Mouse (Mus musculus): Measurements from ENCODE around the gene Olfr1338. TPM values are rescaled to one million over a fixed set of nuclear protein-coding genes. Genes with fewer than 3 reads are reported as not detected.

Gene Olfr1338
- not detected for polyA plus RNA-seq (2014; fragmentation: Illumina TruSeq; extraction: RNeasy Lipid Tissue Mini Kit (QIAGEN cat#74804); ENCODE audit: low read depth, low replicate concordance)

DNA sequence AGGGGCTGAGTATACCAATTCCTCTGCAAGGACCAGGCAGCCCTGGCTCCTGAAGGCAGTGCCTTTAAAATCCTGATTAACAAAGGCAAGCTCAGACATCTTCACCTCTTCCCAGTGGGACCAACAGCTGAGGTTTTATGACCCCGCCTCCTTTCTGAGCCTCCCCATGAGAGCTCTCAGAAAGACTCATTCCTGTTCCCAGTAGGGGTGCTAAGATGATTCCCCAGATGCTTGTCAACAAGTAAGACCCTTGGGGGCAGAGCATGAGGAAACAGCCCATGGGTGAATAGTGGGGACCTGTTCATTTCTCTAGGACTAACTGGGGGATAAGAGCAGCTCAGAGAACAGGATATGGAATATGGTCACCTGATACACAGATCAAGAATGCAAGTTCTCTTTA lies at the start of gene Olfr1338:
Gene Olfr1338 (minus strand): TSS at position 101 of the 400 bp plus-strand sequence.

DNA sequence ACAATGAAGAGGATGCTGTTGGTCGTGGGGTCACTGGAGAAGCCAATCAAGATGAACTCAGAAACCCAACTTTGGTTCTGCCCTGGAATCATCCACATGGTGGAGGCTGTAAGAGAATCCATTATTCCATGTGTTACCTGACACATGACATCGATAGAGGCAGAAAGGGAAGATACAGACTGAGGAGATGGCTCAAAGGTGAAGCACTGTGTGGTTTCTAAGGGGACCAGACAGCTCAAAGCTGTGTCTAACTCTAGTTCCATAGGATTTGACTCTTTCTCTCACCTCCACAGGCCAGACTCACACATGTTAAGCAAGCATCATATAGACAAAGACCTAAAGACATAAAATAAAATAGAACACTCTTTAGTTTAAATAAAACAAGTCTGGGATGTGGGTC lies 23.9 kb upstream of the Olfr1338 start, which contains the start of gene Olfr1337:
Gene Olfr1337 (minus strand): TSS at position 101 of the 400 bp plus-strand sequence.

DNA sequence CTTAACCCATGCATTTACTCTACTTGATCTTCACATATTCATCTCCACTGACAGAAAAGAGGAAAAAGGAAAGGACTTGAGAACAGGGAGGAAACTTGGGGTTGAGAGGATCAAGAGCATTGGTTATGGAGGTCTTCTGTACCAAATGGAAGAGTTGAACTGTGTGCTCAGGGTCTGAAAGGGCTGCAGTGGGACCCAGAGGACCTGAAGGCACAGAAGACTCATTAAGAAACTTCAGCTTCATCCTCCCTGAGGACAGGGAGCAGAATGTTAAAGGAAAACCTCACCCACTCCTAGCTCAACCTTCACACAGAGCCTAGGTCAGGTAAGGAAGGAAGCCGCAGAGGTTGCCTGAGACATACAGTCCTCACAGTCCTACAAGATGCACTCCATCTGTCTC lies 26.7 kb downstream of the Olfr1338 start, which contains the start of gene Olfr1339:
Gene Olfr1339 (plus strand): TSS at position 301 of the 400 bp plus-strand sequence.

DNA sequence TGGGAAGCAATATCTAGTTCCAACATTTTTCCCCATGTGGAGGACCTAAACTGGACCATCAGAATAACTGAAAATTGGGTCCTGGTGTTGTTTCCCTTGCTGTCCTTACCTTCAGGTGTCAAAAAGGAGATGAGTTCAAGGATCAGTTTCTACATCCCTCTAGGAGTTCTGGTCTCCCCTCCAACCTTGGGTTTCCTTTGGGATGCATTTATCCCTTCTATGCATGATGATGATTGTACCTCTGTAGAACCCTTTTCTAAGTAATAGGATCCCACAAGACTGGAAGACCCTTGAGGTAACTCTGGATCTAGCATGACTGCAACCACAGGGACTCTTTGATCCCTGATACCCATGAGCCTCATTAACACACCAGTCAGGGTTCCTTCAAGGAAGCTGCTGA lies 38.7 kb downstream of the Olfr1338 start, which contains the start of gene Olfr1340:
Gene Olfr1340 (plus strand): TSS at position 301 of the 400 bp plus-strand sequence.

DNA sequence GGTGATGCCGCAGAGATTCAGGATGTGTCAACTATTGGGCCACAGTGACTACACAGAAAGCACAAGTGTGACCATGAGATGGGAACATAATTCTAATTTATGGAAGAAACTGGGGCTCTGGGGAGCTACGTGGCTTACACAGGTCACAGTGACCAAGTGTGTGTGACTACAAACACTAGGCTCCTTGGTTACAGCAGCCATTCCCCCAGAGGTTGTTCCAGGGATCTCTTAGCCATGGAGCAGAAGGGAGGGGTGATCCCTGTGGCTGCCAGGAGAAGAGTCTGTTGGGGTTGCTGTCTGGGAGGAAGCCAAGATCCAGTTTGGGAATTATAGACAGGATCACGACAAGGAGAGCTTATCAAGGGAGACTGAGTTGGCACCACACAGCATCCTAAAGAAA lies 55.3 kb downstream of the Olfr1338 start, which contains the start of gene Olfr1341:
Gene Olfr1341 (plus strand): TSS at position 301 of the 400 bp plus-strand sequence.

Other genes starting within 250 kb of the Olfr1338 start
- not detected for gene 2610528J11Rik, start 231.7 kb downstream of the Olfr1338 start, polyA plus RNA-seq (2014; fragmentation: Illumina TruSeq; extraction: RNeasy Lipid Tissue Mini Kit (QIAGEN cat#74804); ENCODE audit: low read depth, low replicate concordance)
- not detected for gene Tmem125, start 214.7 kb downstream of the Olfr1338 start, polyA plus RNA-seq (2014; fragmentation: Illumina TruSeq; extraction: RNeasy Lipid Tissue Mini Kit (QIAGEN cat#74804); ENCODE audit: low read depth, low replicate concordance)
- not detected for gene Cfap57, start 138.0 kb downstream of the Olfr1338 start, polyA plus RNA-seq (2014; fragmentation: Illumina TruSeq; extraction: RNeasy Lipid Tissue Mini Kit (QIAGEN cat#74804); ENCODE audit: low read depth, low replicate concordance)
- gene Ebna1bp2, start 137.9 kb downstream of the Olfr1338 start, polyA plus RNA-seq (2014; fragmentation: Illumina TruSeq; extraction: RNeasy Lipid Tissue Mini Kit (QIAGEN cat#74804); ENCODE audit: low read depth, low replicate concordance), result 22.7 TPM
- not detected for gene Olfr62, start 99.8 kb downstream of the Olfr1338 start, polyA plus RNA-seq (2014; fragmentation: Illumina TruSeq; extraction: RNeasy Lipid Tissue Mini Kit (QIAGEN cat#74804); ENCODE audit: low read depth, low replicate concordance)
- gene Olfr1342, start 66.0 kb downstream of the Olfr1338 start, polyA plus RNA-seq (2014; fragmentation: Illumina TruSeq; extraction: RNeasy Lipid Tissue Mini Kit (QIAGEN cat#74804); ENCODE audit: low read depth, low replicate concordance), result not detected
- gene Olfr1341, start 55.2 kb downstream of the Olfr1338 start, polyA plus RNA-seq (2014; fragmentation: Illumina TruSeq; extraction: RNeasy Lipid Tissue Mini Kit (QIAGEN cat#74804); ENCODE audit: low read depth, low replicate concordance), result not detected
- gene Olfr1340, start 38.6 kb downstream of the Olfr1338 start, polyA plus RNA-seq (2014; fragmentation: Illumina TruSeq; extraction: RNeasy Lipid Tissue Mini Kit (QIAGEN cat#74804); ENCODE audit: low read depth, low replicate concordance), result not detected
- not detected for gene Olfr1339, start 26.6 kb downstream of the Olfr1338 start, polyA plus RNA-seq (2014; fragmentation: Illumina TruSeq; extraction: RNeasy Lipid Tissue Mini Kit (QIAGEN cat#74804); ENCODE audit: low read depth, low replicate concordance)
- gene Olfr1337, start 23.8 kb upstream of the Olfr1338 start, polyA plus RNA-seq (2014; fragmentation: Illumina TruSeq; extraction: RNeasy Lipid Tissue Mini Kit (QIAGEN cat#74804); ENCODE audit: low read depth, low replicate concordance), result not detected
- not detected for gene Olfr1335, start 51.2 kb upstream of the Olfr1338 start, polyA plus RNA-seq (2014; fragmentation: Illumina TruSeq; extraction: RNeasy Lipid Tissue Mini Kit (QIAGEN cat#74804); ENCODE audit: low read depth, low replicate concordance)
- gene Olfr1333, start 77.5 kb upstream of the Olfr1338 start, polyA plus RNA-seq (2014; fragmentation: Illumina TruSeq; extraction: RNeasy Lipid Tissue Mini Kit (QIAGEN cat#74804); ENCODE audit: low read depth, low replicate concordance), result not detected
- not detected for gene Olfr1331, start 105.9 kb upstream of the Olfr1338 start, polyA plus RNA-seq (2014; fragmentation: Illumina TruSeq; extraction: RNeasy Lipid Tissue Mini Kit (QIAGEN cat#74804); ENCODE audit: low read depth, low replicate concordance)
- not detected for gene Olfr1330, start 129.9 kb upstream of the Olfr1338 start, polyA plus RNA-seq (2014; fragmentation: Illumina TruSeq; extraction: RNeasy Lipid Tissue Mini Kit (QIAGEN cat#74804); ENCODE audit: low read depth, low replicate concordance)
- not detected for gene Olfr1329, start 158.7 kb upstream of the Olfr1338 start, polyA plus RNA-seq (2014; fragmentation: Illumina TruSeq; extraction: RNeasy Lipid Tissue Mini Kit (QIAGEN cat#74804); ENCODE audit: low read depth, low replicate concordance)
- gene Olfr1328, start 179.9 kb upstream of the Olfr1338 start, polyA plus RNA-seq (2014; fragmentation: Illumina TruSeq; extraction: RNeasy Lipid Tissue Mini Kit (QIAGEN cat#74804); ENCODE audit: low read depth, low replicate concordance), result not detected
- not detected for gene Lao1, start 202.8 kb upstream of the Olfr1338 start, polyA plus RNA-seq (2014; fragmentation: Illumina TruSeq; extraction: RNeasy Lipid Tissue Mini Kit (QIAGEN cat#74804); ENCODE audit: low read depth, low replicate concordance)